Mouse (Mus musculus): ENCODE measurements at regions not wholly inside any gene's neighbourhood (a gene's known extent, or its start where the extent isn't known, plus 50 kb on each side); places are given as distances from the start of the nearest gene placed in this dataset.

DNA sequence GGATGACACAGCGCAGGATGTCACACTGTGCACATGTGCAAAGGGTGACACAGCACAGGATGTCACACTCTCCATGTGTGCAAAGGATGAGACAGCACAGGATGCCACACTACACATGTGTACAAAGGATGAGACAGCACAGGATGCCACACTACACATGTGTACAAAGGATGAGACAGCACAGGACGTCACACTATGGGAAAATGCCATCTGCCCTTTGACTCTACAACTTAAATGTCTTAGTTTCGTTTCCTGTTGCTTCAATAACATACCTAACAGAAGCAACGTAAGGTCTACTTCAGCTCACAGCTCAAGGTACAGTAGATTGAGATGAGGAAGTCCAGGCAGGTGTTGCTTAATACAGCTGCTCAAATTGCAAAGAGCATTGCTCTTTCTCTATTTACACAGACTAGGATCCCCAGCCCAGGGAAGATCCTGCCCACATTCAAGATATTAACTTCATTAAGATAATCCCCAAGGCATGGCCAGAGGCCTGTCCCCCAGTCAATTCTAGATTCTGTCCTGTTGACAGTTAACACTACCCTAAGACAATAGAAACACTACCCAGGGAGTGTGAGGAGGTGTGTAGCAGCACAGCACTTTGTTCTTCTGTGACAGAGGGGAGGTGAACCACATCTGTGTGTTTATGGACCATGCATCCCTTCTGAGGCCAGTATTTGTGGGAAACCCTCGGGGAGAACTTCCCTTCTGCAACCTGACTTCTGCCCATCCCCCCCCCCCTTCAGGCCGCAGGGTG lies 97.0 kb downstream of the Psmg1 start:
- ATAC-seq (replicated peaks; ENCODE audit: insufficient number of reproducible peaks, low FRiP score, low TSS enrichment, poor library complexity, severe bottlenecking) = peak; percentile 82

DNA sequence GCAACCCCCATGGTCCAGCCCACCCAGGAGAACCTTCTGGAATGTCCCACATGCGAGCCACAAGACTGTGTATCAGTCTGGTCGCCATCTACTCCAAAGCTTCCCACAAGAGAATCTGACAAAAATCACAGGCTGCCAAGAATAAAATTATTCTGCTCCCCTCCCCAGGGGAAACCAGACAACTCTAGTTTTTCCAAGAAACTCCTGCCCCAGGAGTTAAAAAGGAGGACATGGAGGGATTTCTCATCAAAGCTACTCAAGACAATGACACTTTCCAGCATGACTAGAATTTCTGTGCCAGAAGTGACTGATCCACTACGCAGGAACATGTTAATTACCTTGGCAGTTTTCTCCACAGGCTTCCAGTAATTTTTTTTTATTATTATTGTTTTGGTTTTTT lies 98.4 kb downstream of the Psmg1 start:
- ATAC-seq (replicated peaks; ENCODE audit: insufficient number of reproducible peaks, low FRiP score, low TSS enrichment, poor library complexity, severe bottlenecking) = no peak

DNA sequence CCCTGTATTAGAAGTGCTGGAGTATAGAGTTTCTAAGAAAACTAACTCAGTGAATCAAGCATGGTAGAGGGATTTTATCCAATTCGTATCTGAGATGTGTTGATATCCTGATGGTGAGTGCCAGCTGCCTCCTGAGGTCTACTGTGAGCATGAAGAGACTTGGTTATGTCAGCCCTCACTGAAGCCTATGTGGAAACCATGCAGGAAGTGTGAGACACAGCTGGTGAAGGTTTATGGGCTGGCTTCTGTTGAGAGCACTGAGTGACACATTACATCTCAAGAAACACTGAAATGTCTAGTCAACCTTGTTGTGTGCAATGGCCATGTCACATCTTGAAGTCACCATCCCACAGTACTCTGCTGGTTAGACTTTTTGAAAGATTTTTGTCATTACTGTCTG lies 104.6 kb downstream of the Psmg1 start:
- ATAC-seq (replicated peaks; ENCODE audit: insufficient number of reproducible peaks, low FRiP score, low TSS enrichment, poor library complexity, severe bottlenecking) = no peak

DNA sequence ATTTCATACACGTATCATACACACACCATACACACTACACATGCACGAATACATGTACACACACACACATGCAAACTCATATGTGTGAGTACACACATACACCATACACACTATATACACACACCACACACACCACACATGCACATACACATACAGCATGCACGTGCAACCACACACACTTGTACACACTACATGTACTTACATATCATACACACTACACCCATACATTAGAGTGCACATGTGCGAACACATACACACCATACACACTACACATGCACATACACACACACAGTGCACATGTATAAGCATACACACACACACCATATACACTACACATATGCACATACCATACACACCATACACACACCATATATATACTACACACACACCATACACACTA lies 117.5 kb downstream of the Psmg1 start:
- ATAC-seq (replicated peaks; ENCODE audit: insufficient number of reproducible peaks, low FRiP score, low TSS enrichment, poor library complexity, severe bottlenecking) = no peak

DNA sequence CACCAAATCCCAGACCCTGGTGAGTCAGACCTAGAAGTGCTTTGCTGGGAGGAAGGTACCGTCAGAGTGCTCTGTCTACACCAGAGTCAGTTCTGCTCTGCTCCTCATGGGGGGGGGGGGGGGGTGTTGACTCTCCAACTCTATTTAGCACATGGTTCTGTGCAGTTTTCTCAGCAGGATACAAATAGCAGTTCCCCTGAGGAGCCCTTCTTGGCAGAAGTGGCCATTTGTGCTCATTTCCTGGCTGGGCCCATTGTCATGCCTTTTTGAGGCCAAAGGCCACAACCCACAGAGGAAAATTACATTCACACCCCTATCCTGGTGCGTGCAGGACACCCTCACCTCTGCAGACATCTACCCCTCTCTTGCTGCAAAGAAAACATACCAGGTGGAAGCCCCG lies 118.3 kb downstream of the Psmg1 start:
- ATAC-seq (replicated peaks; ENCODE audit: insufficient number of reproducible peaks, low FRiP score, low TSS enrichment, poor library complexity, severe bottlenecking) = no peak

DNA sequence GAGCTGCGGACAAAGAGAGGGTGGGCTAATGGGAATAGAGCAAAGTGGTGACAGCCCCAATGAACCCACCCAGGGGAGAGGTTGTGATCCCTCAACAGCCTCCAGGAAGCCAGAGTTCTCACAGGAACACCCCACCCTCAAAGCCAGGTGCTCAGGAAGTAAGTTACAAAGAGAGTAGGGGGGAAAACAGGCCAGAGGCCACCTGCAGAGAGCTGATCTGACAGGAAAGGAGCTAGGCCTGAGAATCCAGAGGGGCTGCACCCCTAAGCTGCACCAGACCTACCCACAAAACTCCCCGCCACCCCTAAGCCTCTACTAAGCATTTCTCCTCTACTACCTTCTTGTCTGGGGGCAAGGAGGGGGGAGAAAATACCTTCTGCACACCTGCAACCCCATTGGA lies 120.5 kb downstream of the Psmg1 start:
- no peak for ATAC-seq (replicated peaks; ENCODE audit: insufficient number of reproducible peaks, low FRiP score, low TSS enrichment, poor library complexity, severe bottlenecking)

DNA sequence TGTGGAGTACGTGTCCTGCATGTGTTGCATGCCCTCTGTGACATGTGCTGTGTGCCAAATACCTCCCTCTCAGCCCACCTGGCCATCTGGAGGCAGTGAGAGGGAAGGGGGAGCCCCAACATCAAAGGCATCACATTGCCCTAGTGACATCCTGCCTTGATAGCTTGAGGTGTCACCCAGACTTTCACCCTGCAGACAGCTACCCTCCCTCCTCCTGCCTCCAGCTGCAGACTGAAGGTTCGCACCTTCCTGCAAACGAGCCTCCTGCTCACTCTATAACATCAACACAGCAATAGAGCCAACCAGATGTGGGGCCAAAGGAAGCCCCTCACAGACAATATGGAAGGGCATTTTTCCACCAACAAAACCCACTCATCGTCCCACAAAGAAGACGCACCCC lies 121.3 kb downstream of the Psmg1 start:
- ATAC-seq (replicated peaks; ENCODE audit: insufficient number of reproducible peaks, low FRiP score, low TSS enrichment, poor library complexity, severe bottlenecking) = no peak

DNA sequence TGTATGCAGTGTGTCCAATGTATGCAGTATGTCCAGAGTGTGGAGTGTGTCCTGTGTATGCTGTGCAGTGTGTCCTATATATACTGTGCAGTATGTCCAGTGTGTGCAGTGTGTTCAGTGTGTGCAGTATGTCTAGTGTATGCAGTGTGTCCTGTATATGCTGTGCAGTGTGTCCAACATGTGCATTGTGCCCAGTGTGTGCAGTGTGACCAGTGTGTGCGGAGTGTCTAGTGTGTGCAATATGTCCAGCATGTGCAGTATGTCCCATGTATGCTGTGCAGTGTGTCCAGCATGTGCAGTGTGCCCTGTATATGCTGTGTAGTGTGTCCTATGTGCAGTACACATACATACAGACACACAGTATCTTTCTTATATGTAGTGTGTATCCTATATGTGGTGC lies 121.9 kb downstream of the Psmg1 start:
- no peak for ATAC-seq (replicated peaks; ENCODE audit: insufficient number of reproducible peaks, low FRiP score, low TSS enrichment, poor library complexity, severe bottlenecking)

DNA sequence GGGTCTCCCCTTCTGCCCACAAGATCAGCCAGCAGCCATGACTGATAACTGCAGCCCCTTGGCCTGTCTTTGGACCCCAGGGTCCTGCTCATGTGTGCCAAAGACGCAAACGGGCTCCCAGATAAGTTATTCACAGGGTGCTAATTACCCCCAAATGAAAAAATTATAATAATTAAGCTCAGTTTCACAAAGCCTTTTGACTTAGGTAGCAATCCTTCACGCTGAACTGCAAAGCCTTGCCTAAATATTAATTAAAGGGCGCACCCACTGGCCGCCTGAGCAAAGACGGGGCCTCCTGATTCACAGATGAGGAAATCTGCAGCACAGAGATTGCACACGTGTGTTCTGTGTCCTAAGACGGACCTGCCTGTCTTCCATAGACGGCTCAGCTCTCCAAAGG lies 123.2 kb downstream of the Psmg1 start:
- ATAC-seq (replicated peaks; ENCODE audit: insufficient number of reproducible peaks, low FRiP score, low TSS enrichment, poor library complexity, severe bottlenecking) = no peak

DNA sequence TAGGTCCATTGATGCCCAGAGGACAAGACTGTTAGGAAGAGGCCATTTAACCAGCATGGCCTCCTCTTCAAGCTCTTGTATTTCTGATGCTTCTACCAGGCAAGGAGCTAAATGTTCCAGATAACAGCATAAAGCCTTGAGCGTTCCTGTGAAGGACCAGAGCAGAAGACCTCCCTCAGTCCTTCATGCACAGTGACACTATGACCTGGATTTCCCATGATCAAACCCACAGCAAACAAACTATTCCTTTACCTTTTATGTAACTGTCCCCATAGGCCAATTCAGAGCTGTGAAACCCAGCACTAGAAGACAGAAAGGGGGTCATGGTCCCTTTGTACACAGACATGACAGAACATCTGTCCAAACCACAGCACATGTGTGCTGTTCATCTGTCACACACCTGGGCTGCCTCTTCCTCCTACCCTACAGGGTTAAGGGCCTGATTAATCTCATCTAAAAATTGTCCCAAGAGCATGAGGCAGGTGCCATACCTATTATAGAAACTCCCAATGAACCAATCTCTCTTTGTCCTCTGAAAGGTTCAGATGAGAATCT lies 123.8 kb downstream of the Psmg1 start:
- ATAC-seq (replicated peaks; ENCODE audit: insufficient number of reproducible peaks, low FRiP score, low TSS enrichment, poor library complexity, severe bottlenecking) = no peak

DNA sequence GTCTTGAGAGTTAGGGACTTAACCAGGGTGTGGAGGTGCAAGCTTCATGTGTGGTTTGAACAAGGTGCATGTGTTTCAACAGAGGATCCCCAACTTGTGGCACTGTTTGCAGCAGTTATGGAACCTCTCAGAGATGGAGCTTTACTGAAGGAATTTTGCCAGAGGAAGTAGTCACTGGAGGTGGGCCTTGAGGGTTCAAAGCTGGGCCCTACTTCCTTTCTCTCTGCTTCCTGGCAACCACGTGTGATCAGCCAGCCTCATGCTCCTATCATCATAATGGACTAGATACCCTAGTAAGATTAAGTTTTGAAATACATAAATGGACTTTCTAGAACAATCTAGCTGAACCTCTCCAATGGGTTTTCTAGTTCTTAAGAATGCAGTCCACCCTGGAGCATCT lies 125.2 kb downstream of the Psmg1 start:
- ATAC-seq (replicated peaks; ENCODE audit: insufficient number of reproducible peaks, low FRiP score, low TSS enrichment, poor library complexity, severe bottlenecking) = no peak

DNA sequence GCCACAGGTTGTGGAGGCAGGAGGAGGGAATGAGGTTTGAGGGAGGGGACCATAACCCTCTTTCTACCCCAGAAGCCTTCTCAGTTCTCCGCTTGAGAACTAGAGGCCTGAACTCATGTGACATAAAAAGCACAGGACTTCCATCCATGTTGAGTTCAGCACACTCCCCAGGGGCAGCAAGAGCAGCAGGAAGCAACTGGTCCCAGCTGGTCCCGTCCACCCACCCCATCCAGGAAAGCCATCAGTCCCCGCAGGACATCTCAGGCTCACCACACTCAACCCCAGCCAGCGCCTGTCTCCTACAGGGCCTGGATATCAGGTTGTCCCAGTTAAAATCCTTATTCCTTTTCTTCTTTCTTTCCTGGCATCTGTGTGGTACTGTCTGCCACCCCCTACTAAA lies 126.1 kb downstream of the Psmg1 start:
- ATAC-seq (replicated peaks; ENCODE audit: insufficient number of reproducible peaks, low FRiP score, low TSS enrichment, poor library complexity, severe bottlenecking) = no peak

- no peak for ATAC-seq (replicated peaks; ENCODE audit: insufficient number of reproducible peaks, low FRiP score, low TSS enrichment, poor library complexity, severe bottlenecking)
Observed at GRCm38 (mm10) chr16:95864106-95864505, 126.7 kb downstream of the Psmg1 start.

DNA sequence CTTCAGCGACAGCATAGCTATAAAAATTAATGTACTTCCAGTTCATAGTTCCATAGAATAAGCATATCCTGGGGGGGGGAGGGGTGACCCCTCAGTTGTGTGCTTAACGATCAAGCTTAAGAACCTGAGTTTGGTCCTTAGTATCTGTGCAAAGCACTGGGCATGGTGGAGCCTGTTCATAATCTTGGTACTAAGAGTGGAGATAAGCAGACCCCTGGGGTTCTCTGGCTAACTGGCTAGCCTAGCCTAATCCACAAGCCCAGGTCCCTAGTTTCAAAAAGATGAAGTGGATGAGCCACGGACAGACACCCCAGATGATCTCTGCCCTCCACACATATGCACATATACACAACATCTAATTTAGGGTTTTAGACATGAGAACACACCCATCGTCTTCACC lies 127.2 kb downstream of the Psmg1 start:
- ATAC-seq (replicated peaks; ENCODE audit: insufficient number of reproducible peaks, low FRiP score, low TSS enrichment, poor library complexity, severe bottlenecking) = no peak

DNA sequence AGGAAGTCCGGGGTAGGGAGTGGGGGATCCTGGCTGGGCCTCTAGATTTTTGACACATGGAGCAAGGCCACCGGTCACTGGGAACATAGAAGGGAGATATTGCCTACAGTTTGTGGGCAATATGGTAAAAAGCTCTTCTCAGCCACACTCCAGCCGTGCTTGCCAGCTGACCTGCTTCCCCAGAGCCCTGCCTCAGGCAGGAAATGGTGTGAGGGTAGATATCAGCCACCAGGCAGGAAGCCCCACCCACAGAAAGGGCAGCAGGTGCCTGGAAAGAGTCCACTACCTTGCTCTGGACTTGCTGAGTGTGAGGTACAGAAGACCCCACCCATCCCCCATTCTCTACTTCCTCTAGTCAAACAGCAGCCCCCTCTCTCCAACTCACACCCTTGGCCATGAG lies 128.1 kb downstream of the Psmg1 start:
- no peak; the same call in 1 of the 2 replicates for ATAC-seq (replicated peaks; ENCODE audit: insufficient number of reproducible peaks, low FRiP score, low TSS enrichment, poor library complexity, severe bottlenecking)

GRCm38 (mm10) chr16:95861231-95861690 lies 129.5 kb downstream of the Psmg1 start:
- ATAC-seq (replicated peaks; ENCODE audit: insufficient number of reproducible peaks, low FRiP score, low TSS enrichment, poor library complexity, severe bottlenecking) = no peak

GRCm38 (mm10) chr16:95860810-95861209 lies 129.9 kb downstream of the Psmg1 start:
- ATAC-seq (replicated peaks; ENCODE audit: insufficient number of reproducible peaks, low FRiP score, low TSS enrichment, poor library complexity, severe bottlenecking) = 0 out of 2 replicates have a peak, but pooled peaks have one; percentile 29

DNA sequence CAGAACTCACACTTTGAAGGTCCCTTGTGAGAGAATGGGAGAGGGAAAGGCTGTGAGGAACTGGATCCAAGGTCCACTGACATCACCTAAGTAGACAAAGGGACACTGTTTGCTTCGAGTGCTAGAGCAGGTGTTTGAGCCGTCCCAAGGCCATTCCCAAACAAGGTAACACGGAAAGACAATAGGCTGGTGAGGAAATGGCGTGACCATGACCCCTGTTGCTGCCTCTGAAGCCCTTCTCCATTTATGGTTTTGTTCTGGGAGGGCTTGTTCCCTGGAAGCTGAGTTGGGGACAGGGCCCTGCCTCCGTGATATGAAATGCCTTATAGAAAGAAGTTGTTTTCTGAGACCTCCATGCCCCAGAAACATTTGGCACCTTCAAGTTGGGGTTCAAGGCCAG lies 130.6 kb downstream of the Psmg1 start:
- no peak for ATAC-seq (replicated peaks; ENCODE audit: insufficient number of reproducible peaks, low FRiP score, low TSS enrichment, poor library complexity, severe bottlenecking)

DNA sequence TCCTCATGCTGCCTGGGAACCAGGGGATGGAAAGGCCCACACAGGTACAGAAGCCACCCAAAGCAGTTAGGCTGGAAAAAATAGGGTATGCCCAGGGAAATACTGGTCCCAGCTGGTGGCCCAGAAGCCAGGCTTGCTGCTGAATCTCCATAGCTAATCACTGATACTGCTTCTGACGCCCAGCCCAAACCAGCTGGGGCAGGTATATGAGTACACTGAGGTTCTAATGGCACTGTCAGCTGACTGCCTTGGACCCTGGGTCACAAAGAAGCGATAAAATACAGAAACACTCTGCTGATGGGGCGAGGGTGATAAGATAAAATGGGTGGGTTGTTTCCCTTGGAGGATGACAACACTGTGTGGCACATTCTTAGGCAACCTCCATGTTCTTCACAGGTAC lies 133.4 kb downstream of the Psmg1 start:
- ATAC-seq (replicated peaks; ENCODE audit: insufficient number of reproducible peaks, low FRiP score, low TSS enrichment, poor library complexity, severe bottlenecking) = no peak

- ATAC-seq (replicated peaks; ENCODE audit: insufficient number of reproducible peaks, low FRiP score, low TSS enrichment, poor library complexity, severe bottlenecking) = no peak
Observed at GRCm38 (mm10) chr16:95855230-95855629, 135.5 kb downstream of the Psmg1 start.

DNA sequence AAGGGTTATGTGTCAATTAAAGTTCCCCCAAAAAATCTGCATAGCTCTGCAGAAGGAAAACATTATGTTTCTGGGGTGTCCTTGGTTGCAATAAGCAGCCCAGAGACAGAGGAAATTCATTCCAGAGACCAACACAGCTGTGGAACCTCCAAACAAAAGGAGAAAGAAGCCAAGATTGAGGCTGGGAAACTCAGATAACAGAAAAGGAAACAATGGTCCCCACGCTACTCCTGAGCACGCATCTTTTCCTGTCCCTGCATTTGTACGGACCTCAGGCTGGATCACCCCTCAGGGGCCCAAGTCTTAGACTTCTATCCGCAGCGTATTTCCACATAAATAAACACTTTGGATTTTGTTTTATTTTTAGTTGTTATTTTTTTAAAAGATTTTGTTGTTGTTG lies 138.9 kb downstream of the Psmg1 start:
- ATAC-seq (replicated peaks; ENCODE audit: insufficient number of reproducible peaks, low FRiP score, low TSS enrichment, poor library complexity, severe bottlenecking) = no peak

Data from monocyte, adult 5-6 weeks (primary cell).